Mouse (Mus musculus) left cerebral cortex, postnatal 10 days (tissue): ENCODE measurements at regions not wholly inside any gene's neighbourhood (a gene's known extent, or its start where the extent isn't known, plus 50 kb on each side); places are given as distances from the start of the nearest gene placed in this dataset.

Experiments used
- DNase-seq, 2 experiments: peaks; one replicate each; pipeline ENCODE4 v3.0.0; 2021 to 2022; ENCODE audit warnings: low spot score in 2 of 2, mixed read lengths in 1 of 2; ENCODE audit errors: extremely low spot score in 1 of 2
- intact Hi-C: fragments of 180-260 bp; cut with DNase I; formaldehyde crosslinking; loops from one replicate; pipeline ENCODE4 v1.15.1; 2025

GRCm38 (mm10) chr2:51460896-51461295 lies 166.4 kb upstream of the Tas2r134 start:
- peak in 1 of 2 experiments; percentile 11 for DNase-seq

DNA sequence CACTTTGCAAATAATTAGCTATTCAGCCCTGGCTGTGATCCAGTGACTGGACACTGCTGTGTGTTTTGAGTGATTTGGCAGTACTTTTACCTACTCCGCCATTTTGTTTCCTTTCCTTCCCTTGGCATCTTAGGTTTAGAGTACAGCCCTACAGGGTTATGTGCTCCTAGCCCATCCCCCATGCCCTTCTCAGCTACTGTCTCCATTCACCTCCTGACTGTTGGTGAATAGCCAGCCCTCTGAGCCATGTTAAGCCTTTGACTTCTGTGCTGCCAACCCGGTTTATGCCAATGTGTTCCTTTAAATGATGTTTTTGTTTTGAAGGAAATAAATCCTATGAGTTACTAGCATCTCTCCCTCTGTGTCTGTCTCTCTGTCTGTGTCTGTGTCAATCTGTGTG lies 167.8 kb upstream of the Tas2r134 start:
- intact Hi-C loops, result no loop called here
- DNase-seq, result no peak

More at GRCm38 (mm10) chr2:51460896-51461295, 166.4 kb upstream of the Tas2r134 start:
- intact Hi-C loops, result no loop called here

- intact Hi-C loops, result no loop called here
- no peak for DNase-seq
Observed at GRCm38 (mm10) chr2:51457717-51458116, 169.6 kb upstream of the Tas2r134 start.

- no peak for DNase-seq
- intact Hi-C loops, result no loop called here
Observed at GRCm38 (mm10) chr2:51452816-51453215, 174.5 kb upstream of the Tas2r134 start.

GRCm38 (mm10) chr2:51448121-51448520 lies 179.2 kb upstream of the Tas2r134 start:
- intact Hi-C loops, result no loop called here
- DNase-seq, result no peak

GRCm38 (mm10) chr2:51447616-51448015 lies 179.7 kb upstream of the Tas2r134 start:
- DNase-seq, result no peak
- intact Hi-C loops, result no loop called here

- intact Hi-C loops, result no loop called here
- DNase-seq, result no peak
Observed at GRCm38 (mm10) chr2:51444386-51445080, 182.8 kb upstream of the Tas2r134 start.

DNA sequence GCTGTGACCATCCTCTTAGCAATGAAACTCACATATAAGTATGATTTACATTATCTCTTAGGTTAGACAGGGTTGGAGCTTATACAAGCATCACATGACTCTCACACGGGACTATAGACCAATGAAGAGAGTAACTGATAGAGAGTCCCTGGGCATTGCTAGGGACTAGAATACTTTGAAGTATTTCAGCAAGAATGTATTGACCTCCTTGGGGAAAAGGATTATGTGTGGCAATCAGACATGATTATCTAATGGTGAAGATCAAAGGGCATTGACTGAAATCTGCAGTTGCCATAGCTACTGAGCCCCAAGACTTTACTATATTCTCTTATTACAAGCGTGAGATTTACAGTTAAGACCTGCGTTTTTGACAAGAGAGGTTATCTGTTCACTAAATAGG lies 183.4 kb upstream of the Tas2r134 start:
- intact Hi-C loops, result no loop called here
- no peak for DNase-seq

DNA sequence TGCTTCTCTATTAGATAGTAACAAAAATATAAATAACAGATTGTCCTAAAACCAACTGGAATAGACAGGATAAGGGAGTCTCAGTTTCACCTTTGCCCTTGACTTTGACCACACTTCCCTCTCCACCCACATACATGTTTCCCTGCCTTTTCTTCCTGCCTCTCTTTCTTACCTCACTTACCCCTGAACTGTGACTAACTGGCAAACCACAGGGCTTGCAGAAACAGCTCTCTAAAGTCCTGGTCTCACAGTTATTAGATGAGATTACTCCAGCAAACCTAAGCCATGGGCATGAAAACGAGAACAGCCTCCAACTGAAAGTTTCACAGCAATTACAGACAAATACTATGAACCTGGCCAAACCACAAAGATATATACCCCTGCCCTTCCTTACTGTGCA lies 188.3 kb upstream of the Tas2r134 start:
- intact Hi-C loops, result no loop called here
- DNase-seq, result no peak

DNA sequence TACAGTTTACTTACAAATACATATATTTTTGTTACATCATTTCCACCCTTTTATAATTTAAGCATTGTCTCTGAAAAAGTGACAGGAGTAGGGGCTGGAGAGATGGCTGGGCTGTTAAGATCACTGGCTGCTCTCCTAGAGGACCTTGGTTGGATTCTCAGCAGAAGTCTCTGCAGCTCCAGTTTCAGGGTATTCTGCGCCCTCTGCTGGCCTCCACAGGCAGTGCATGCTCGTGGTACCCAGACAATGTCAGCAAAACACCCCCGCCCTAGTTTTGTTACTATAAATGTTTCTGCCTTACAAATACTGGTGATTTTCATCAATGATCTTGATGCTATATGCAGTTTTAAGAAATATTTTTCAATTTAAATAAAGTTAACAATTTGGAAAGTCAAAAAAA lies 190.7 kb upstream of the Tas2r134 start:
- peak in 1 of 2 experiments; percentile 27 for DNase-seq
- intact Hi-C loops, result no loop called here

GRCm38 (mm10) chr2:51431564-51431963 lies 195.7 kb upstream of the Tas2r134 start:
- intact Hi-C loops, result no loop called here
- no peak for DNase-seq

DNA sequence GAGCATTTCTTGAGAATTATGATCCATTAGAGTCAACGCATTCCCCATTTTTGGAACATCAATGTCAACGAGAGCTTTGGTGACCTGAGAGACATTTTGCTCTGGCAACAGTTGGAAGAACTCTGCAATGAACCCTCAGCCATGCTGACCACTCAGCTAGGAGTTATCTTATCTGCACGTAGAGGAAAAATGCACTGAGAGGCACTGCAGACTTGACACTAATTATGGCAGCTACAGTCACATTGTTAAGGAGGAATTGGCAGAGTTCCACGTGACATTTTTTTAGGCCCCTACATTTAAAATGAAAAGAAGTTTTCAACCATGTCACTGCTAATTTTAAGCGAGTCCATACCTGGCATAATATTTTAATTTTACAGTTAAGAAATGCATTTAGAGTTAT lies 197.6 kb upstream of the Tas2r134 start:
- intact Hi-C loops, result no loop called here
- no peak for DNase-seq

DNA sequence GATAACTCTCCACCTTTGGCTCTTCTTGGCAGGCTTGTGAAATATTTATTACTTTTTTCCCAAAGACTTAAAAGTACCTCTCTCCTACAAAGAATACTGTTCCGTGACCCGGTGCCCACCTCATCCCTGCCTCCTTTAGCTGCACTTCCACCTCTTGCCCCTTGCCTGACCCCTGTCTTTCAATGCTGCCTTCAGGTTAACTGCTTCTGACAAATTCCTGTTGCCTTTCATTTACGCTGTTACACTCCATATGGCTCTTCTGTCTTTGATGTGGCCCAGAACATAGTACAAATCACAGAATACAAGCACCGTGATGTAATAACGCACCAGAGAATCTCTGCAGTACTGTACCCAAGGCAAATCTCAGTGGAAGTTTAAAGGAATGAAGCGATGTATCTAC lies 204.9 kb upstream of the Tas2r134 start:
- intact Hi-C loops, result no loop called here
- DNase-seq, result no peak

GRCm38 (mm10) chr2:51417908-51418690 lies 209.2 kb upstream of the Tas2r134 start:
- intact Hi-C loops, result no loop called here
- no peak for DNase-seq

- intact Hi-C loops, result no loop called here
- peak in 1 of 2 experiments; percentile 4 for DNase-seq
Observed at GRCm38 (mm10) chr2:51388390-51388789, 238.9 kb upstream of the Tas2r134 start.

DNA sequence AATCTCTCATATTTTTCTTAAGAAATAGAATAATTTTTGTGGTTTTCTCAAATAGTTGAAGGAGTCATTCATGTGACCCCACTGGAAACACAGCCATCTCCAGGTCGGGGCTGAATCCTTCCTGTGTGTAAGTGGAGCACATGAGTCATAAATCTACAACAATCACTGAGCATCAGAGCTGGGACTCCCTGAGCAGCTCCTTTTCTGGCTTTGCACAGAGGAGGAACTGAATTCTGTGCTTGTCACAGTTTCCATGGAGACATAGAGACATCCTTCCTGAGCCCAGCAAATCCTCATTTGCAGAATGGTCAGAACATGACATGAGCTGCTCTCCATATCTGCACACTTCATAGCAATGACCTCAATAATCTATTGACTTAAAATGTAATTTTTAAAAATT lies 238.2 kb upstream of the Rnd3 start:
- peak in 1 of 2 experiments; percentile 23 for DNase-seq
- intact Hi-C loops, result no loop called here

DNA sequence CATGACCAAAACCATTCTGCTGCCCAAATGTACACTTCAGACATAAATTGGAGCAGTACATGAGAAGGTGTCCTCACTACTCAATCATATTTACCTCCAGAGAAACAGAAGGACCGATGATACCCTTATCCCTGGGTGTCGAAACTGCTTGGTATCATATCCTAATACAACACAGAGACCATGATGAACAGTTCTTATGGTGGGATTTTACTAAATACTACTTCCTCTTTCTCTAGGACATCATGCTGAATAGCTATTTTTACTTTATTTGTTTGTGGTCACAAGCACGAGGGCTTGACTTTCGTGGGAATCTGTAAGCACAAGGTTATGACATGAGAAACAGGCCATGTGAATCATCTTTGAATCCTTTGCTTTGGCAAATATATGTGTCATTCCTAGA lies 227.7 kb upstream of the Rnd3 start:
- DNase-seq, result no peak
- intact Hi-C loops, result no loop called here

- intact Hi-C loops, result no loop called here
- no peak for DNase-seq
Observed at GRCm38 (mm10) chr2:51374636-51375035, 225.7 kb upstream of the Rnd3 start.

GRCm38 (mm10) chr2:51372771-51373170 lies 223.9 kb upstream of the Rnd3 start:
- DNase-seq, result no peak
- intact Hi-C loops, result no loop called here

DNA sequence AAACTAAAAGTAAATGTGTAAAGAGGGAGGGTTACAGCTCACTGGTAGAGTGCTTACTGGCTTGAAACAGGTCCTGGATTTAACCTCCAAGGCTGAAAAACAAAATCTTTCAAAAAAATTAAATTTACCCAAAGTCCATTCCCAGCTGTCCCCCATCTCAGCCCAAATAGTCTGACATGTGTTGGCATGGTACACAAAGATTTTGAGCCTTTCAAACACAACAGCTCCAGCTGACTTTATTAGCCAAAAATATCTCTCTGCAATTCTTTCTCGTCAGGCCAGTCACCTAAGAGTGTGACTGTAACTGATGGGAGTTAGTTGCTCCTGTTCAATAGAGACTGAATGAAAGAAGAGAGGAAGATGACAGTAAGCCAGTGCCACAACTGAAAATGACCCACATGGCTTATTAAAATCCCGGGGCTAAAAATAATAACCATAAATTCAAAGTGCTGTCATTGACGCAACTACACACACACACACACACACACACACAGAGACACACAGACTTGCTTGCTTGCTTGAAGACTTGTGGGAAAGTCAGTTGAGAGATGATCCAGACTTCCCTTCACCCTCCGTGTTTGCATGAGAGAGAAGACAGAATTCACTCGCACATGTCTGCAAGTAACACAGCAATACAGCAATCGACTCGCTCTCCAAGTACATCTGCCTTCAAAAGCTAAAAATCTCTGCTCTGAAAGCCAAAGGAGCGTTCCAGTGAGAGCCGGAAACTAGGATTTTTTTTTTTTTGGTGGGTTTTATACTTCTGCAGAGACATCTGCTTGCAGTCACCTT lies 214.1 kb upstream of the Rnd3 start:
- no peak for DNase-seq
- intact Hi-C loops, result no loop called here
